Mouse (Mus musculus) mouse trophoblast stem cell (cell line): ENCODE measurements around the gene Dpm2.

ENCODE experiments used
- in situ Hi-C, 2 experiments: fragments of 300-500 bp; cut with MseI, MboI; formaldehyde crosslinking; loops; 2 replicates in 1 of 2; 3 replicates in 1 of 2; pipeline ENCODE4 v1.15.1; 2025

Dpm2 gene

GRCm38 (mm10) chr2:32608778-32609435, 38.2 kb downstream of the Dpm2 start:
- in situ Hi-C loops = no loop called here

DNA sequence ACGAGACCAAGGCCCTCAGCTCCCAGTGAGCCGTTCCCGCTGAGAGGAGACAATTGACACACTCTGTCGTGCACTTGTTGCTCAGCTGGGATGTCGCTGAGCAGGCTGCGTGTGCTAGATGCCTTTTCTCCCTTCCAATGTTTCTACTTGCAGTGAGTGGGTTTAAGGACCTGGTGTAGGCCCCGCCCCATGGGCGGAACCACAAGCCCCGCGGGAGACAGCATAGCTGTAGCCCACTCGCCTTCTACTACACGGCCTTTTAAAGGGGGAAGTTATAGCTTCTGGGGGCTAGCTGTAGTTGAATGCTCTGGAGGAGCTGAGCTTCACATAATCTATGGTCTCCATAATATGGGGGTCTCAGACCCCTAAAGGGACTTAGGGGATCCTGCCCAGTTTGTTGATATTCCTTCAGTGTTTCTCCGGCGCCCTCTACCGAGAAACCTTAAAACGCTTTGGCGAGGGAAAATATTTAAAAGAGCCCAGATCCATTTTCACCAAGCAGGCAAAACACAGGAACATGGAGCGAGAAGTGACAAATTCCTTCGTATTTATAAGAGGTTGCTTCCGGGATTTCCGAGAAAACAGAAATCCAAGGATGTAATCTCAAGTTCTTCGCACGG, 40.1 kb downstream of the Dpm2 start:
- in situ Hi-C loops = no loop called here

DNA sequence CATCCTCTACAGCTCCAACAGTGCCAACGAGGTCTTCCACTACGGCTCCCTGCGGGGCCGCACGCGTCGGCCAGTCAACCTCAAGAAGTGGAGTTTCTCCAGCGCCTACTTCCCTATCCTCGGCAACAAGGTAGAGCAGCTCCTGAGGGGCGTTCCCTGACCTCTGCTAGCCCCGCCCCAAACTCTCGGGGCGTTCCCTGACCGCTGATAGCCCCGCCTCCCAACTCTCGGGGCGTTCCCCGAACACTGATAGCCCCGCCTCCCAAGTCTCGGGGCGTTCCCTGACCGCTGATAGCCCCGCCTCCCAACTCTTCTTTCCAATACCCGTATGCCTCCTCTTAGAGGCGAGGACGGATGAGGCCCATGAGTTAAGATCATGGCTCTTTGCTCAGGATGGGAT, 41.6 kb downstream of the Dpm2 start:
- in situ Hi-C loops = no loop called here

DNA sequence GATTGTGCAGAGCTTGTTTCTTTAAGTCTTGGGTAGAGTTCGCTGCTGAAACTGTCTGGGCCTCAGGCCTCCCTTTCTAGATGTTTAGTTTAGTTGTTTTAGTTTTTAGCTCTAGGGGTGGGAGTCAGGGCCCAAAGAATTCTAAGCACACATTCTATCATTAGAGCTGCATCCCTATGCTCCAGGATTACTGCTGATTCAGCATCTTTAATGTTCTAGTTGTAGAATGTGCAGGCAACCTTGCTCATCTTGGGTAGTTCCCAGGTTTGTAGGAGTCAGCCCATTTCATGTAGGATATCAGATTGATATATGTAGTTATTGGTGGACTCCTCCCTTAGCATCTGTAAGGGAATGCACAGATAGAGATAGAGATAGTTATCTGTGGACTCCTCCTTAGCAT, 46.5 kb downstream of the Dpm2 start:
- in situ Hi-C loops = no loop called here

DNA sequence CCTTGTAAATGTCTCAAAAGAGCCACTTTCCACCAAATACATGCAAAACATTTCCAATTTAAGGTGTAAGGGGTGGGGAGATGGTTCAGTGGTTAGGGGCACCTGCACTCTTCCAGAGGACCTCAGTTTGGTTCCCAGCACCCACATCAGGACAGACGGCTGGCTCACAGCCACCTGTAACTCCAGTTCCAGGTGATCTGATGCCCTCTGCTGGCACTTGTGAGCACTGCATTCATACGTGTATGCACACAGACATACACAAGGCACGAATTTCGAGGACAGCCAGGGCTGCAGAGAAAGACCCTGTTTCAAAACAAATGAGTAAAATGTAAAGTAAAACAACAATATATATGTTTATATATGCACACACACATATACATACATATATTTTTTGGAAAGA, 46.9 kb downstream of the Dpm2 start:
- in situ Hi-C loops = no loop called here

GRCm38 (mm10) chr2:32618051-32618450, 47.4 kb downstream of the Dpm2 start:
- in situ Hi-C loops = no loop called here

GRCm38 (mm10) chr2:32620682-32621516, 50.2 kb downstream of the Dpm2 start:
- in situ Hi-C loops = no loop called here

DNA sequence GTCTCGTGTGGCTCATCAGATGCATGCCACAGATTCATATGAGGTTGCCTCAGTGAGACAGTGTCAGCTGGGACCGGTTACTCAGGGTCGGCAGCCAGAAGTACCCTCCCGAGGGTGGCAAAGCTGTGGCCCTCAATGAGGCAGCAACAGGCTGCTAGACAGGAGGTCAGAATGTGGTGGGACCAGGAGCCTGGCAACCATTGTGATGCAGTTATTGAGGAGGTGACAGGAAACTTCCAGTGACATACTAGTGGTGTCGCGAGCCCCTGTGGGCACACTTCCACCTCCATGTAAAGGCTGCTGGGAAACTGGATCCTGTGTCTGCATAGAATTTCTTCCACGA, 50.8 kb downstream of the Dpm2 start, which contains the start of gene Ak1:
TSS of gene Ak1 (plus strand) at position 242 of the 343 bp plus-strand sequence.
- in situ Hi-C loops = no loop called here
